Mouse (Mus musculus): ENCODE results near the gene Rpl36.

The Rpl36 gene

GRCm38 (mm10) chr17:56654771-56655170, 41.6 kb downstream of the Rpl36 start:
- no peak for DNase-seq

GRCm38 (mm10) chr17:56655311-56655710, 42.1 kb downstream of the Rpl36 start:
- DNase-seq, result no peak

- no peak for DNase-seq
Observed at GRCm38 (mm10) chr17:56656171-56656570, 43.0 kb downstream of the Rpl36 start.

- DNase-seq, result no peak
Observed at GRCm38 (mm10) chr17:56663659-56664058, 50.4 kb downstream of the Rpl36 start.
